Mouse (Mus musculus): Measurements from ENCODE around the gene Barx1. TPM values are rescaled to one million over a fixed set of nuclear protein-coding genes. Genes with fewer than 3 reads are reported as not detected.

The Barx1 gene
- polyA plus RNA-seq, 1 experiment from 2014 or later, result not detected

GRCm38 (mm10) chr13:48663211-48663987 is 601 bp downstream of the Barx1 start:
- 0 out of 2 replicates have a peak, but pooled peaks have one; percentile 3 for ATAC-seq (replicated peaks)
- H3K27me3 ChIP-seq, result peaks cover 93% of the 10 kb centered on the region
- no peaks in the 10 kb centered on the region for H3K36me3 ChIP-seq
- H3K27ac ChIP-seq (replicated peaks), result no peak overlapping the region
- H3K9ac ChIP-seq (replicated peaks), result peak overlapping the region; percentile 34; the same call in 1 of the 2 replicates
- peaks cover 38% of the 10 kb centered on the region for H3K4me1 ChIP-seq
- peak overlapping the region; percentile 37 for H3K4me3 ChIP-seq
- H3K4me2 ChIP-seq (replicated peaks), result peak overlapping the region; percentile 63
- no peaks in the 10 kb centered on the region for H3K9me3 ChIP-seq
- WGBS, result 4% methylated on average over 54 of the region's 54 CpGs

GRCm38 (mm10) chr13:48663988-48664339 is 1.2 kb downstream of the Barx1 start:
- H3K36me3 ChIP-seq, result no peaks in the 10 kb centered on the region
- H3K4me1 ChIP-seq, result peaks cover 40% of the 10 kb centered on the region
- 18% methylated on average over 7 of the region's 7 CpGs for WGBS
- H3K4me3 ChIP-seq, result no peak overlapping the region
- H3K27ac ChIP-seq (replicated peaks), result no peak overlapping the region
- no peak overlapping the region for H3K4me2 ChIP-seq (replicated peaks)
- no peaks in the 10 kb centered on the region for H3K9me3 ChIP-seq
- peaks cover 95% of the 10 kb centered on the region for H3K27me3 ChIP-seq
- ATAC-seq (replicated peaks), result no peak
- no peak overlapping the region for H3K9ac ChIP-seq (replicated peaks)

- Histone ChIP-seq H3K36me3 (no peaks in the 10 kb centered on the region), H3K4me2 (replicated peaks) (no peak overlapping the region; the same call in 1 of the 2 replicates), H3K4me1 (peaks cover 43% of the 10 kb centered on the region), H3K4me3 (peak overlapping the region; percentile 12; the same call in 1 of the 2 replicates), H3K27me3 (peaks cover 88% of the 10 kb centered on the region), H3K9ac (replicated peaks) (no peak overlapping the region), H3K9me3 (no peaks in the 10 kb centered on the region), H3K27ac (replicated peaks) (no peak overlapping the region)
- 1% methylated on average over 39 of the region's 39 CpGs for WGBS
- ATAC-seq (replicated peaks), result no peak
These were observed 2.3 kb downstream of the Barx1 start for GRCm38 (mm10) chr13:48664916-48665655.

- Histone ChIP-seq H3K4me1 (peaks cover 39% of the 10 kb centered on the region), H3K9me3 (no peaks in the 10 kb centered on the region), H3K36me3 (no peaks in the 10 kb centered on the region), H3K9ac (replicated peaks) (no peak overlapping the region), H3K27ac (replicated peaks) (no peak overlapping the region), H3K4me2 (replicated peaks) (no peak overlapping the region), H3K27me3 (peaks cover 87% of the 10 kb centered on the region), H3K4me3 (no peak overlapping the region)
- under 1% methylated on average over 58 of the region's 58 CpGs for WGBS
- ATAC-seq (replicated peaks), result no peak
These were observed 3.1 kb downstream of the Barx1 start for GRCm38 (mm10) chr13:48665656-48666597.

GRCm38 (mm10) chr13:48667461-48667860 is 4.7 kb downstream of the Barx1 start:
- WGBS, result 0% methylated on average over 4 of the region's 4 CpGs
- Histone ChIP-seq H3K4me3 (no peak overlapping the region), H3K27me3 (peaks cover 83% of the 10 kb centered on the region), H3K4me2 (replicated peaks) (no peak overlapping the region), H3K9ac (replicated peaks) (no peak overlapping the region), H3K4me1 (peaks cover 41% of the 10 kb centered on the region), H3K27ac (replicated peaks) (no peak overlapping the region), H3K9me3 (no peaks in the 10 kb centered on the region), H3K36me3 (no peaks in the 10 kb centered on the region)
- no peak for ATAC-seq (replicated peaks)

- Histone ChIP-seq H3K9me3 (no peaks in the 10 kb centered on the region), H3K9ac (replicated peaks) (no peak overlapping the region), H3K36me3 (no peaks in the 10 kb centered on the region), H3K27ac (replicated peaks) (no peak overlapping the region), H3K4me1 (peaks cover 40% of the 10 kb centered on the region), H3K27me3 (peaks cover 86% of the 10 kb centered on the region), H3K4me2 (replicated peaks) (no peak overlapping the region), H3K4me3 (peak overlapping the region; percentile 18)
- WGBS, result under 1% methylated on average over 33 of the region's 33 CpGs
- ATAC-seq (replicated peaks), result no peak
These were observed 5.5 kb downstream of the Barx1 start for GRCm38 (mm10) chr13:48668091-48668975.

GRCm38 (mm10) chr13:48668976-48669534 is 6.3 kb downstream of the Barx1 start:
- Histone ChIP-seq H3K4me3 (peak overlapping the region; percentile 18), H3K36me3 (no peaks in the 10 kb centered on the region), H3K9ac (replicated peaks) (no peak overlapping the region), H3K9me3 (no peaks in the 10 kb centered on the region), H3K27me3 (peaks cover 85% of the 10 kb centered on the region), H3K27ac (replicated peaks) (no peak overlapping the region), H3K4me1 (peaks cover 35% of the 10 kb centered on the region), H3K4me2 (replicated peaks) (peak overlapping the region; percentile 25; the same call in 1 of the 2 replicates)
- ATAC-seq (replicated peaks), result no peak
- WGBS, result under 1% methylated on average over 34 of the region's 34 CpGs

GRCm38 (mm10) chr13:48672312-48672840 is 9.6 kb downstream of the Barx1 start:
- Histone ChIP-seq H3K4me1 (peaks cover 20% of the 10 kb centered on the region), H3K4me3 (peak overlapping the region; percentile 27), H3K9me3 (no peaks in the 10 kb centered on the region), H3K4me2 (replicated peaks) (peak overlapping the region; percentile 31), H3K27ac (replicated peaks) (no peak overlapping the region), H3K36me3 (no peaks in the 10 kb centered on the region), H3K27me3 (peaks cover 62% of the 10 kb centered on the region), H3K9ac (replicated peaks) (no peak overlapping the region)
- ATAC-seq (replicated peaks), result no peak
- WGBS, result under 1% methylated on average over 24 of the region's 24 CpGs

GRCm38 (mm10) chr13:48674609-48675008 is 11.8 kb downstream of the Barx1 start:
- no peak for ATAC-seq (replicated peaks)
- H3K9ac ChIP-seq (replicated peaks), result no peak overlapping the region
- no peaks in the 10 kb centered on the region for H3K9me3 ChIP-seq
- H3K27me3 ChIP-seq, result peaks cover 54% of the 10 kb centered on the region
- 86% methylated on average over 5 of the region's 5 CpGs for WGBS
- H3K4me3 ChIP-seq, result no peak overlapping the region
- H3K27ac ChIP-seq (replicated peaks), result no peak overlapping the region
- H3K36me3 ChIP-seq, result no peaks in the 10 kb centered on the region
- H3K4me2 ChIP-seq (replicated peaks), result no peak overlapping the region
- peaks cover 6% of the 10 kb centered on the region; the same call in 1 of the 2 replicates for H3K4me1 ChIP-seq

GRCm38 (mm10) chr13:48679351-48679750 is 16.6 kb downstream of the Barx1 start:
- no peak overlapping the region for H3K4me3 ChIP-seq
- H3K27me3 ChIP-seq, result peaks cover 15% of the 10 kb centered on the region
- no peak for ATAC-seq (replicated peaks)
- no peak overlapping the region for H3K9ac ChIP-seq (replicated peaks)
- no peak overlapping the region for H3K27ac ChIP-seq (replicated peaks)
- H3K4me2 ChIP-seq (replicated peaks), result no peak overlapping the region
- H3K9me3 ChIP-seq, result no peaks in the 10 kb centered on the region
- H3K4me1 ChIP-seq, result no peaks in the 10 kb centered on the region
- 14% methylated on average over 1 of the region's 1 CpGs for WGBS
- no peaks in the 10 kb centered on the region for H3K36me3 ChIP-seq
